Mouse (Mus musculus): Measurements from ENCODE around the gene Tenm4. TPM values are rescaled to one million over a fixed set of nuclear protein-coding genes. Genes with fewer than 3 reads are reported as not detected.

Tenm4 gene
- polyA plus RNA-seq, 1 experiment: 1.0 TPM

GRCm38 (mm10) chr7:96445771-96446170 lies 274.7 kb downstream of the Tenm4 start:
- no peak for DNase-seq (ENCODE audit: low read depth, low spot score)
- WGBS: 71% methylated on average over 8 of the region's 8 CpGs

DNA sequence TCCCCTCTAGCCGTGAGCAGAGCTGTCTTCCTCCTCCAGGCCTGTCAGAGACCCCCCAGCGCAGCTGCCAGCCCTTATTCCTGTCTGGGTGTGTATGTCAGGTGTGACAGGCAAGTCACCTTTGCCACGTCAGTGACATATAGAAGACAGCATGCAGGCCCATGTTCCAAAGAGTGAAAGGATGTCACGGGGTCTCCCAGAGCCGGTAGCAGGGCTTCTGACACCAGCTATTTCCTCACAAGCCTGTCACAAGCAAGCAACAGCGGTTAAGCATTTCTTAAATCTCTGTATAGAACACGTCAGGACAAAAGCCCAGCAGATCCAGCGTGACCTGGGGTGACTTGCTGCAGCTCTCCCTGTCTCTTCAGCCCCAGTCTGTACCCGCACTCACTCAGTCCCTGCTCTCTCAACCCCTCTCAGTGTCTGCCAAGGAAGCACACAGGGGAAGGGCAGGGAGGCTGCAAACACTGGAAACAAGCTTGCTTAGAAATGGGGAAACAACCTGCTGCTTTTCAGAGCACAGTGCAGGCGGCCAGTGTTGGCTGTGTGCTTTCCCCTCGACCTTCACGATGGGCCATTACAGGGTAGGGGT lies 276.9 kb downstream of the Tenm4 start:
- WGBS: 66% methylated on average over 12 of the region's 12 CpGs
- no peak for DNase-seq (ENCODE audit: low read depth, low spot score)

- no peak for DNase-seq (ENCODE audit: low read depth, low spot score)
- 62% methylated on average over 2 of the region's 2 CpGs for WGBS
Measured at GRCm38 (mm10) chr7:96455957-96456356, 284.9 kb downstream of the Tenm4 start.

- no peak for DNase-seq (ENCODE audit: low read depth, low spot score)
- WGBS: 30% methylated on average over 2 of the region's 2 CpGs
Measured at GRCm38 (mm10) chr7:96456618-96457017, 285.6 kb downstream of the Tenm4 start.

DNA sequence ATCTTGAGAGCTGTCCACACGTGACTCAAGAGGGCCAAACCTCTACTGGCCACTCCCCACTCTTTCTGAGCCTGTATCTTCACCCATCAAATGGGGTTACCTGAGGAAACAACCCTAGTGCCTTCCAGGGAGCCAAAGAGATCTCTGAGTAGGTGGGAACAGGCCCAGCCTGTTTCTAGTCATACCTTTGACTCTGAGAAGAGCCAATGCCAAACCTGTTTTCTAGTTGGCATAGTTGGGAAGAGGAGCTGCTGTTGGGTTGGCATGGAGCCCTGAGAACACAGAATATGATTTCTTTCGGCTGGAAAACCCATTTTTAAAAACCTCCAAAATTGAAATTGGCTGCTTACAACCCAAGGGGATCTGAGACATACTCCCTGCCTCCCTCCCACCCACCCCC lies 286.8 kb downstream of the Tenm4 start:
- 55% methylated on average over 2 of the region's 2 CpGs for WGBS
- DNase-seq (ENCODE audit: low read depth, low spot score): no peak

GRCm38 (mm10) chr7:96458992-96459391 lies 287.9 kb downstream of the Tenm4 start:
- 72% methylated on average over 6 of the region's 6 CpGs for WGBS
- no peak for DNase-seq (ENCODE audit: low read depth, low spot score)

GRCm38 (mm10) chr7:96466761-96467160 lies 295.7 kb downstream of the Tenm4 start:
- no peak for DNase-seq (ENCODE audit: low read depth, low spot score)
- 90% methylated on average over 3 of the region's 3 CpGs for WGBS

GRCm38 (mm10) chr7:96470821-96471220 lies 299.8 kb downstream of the Tenm4 start:
- no peak for DNase-seq (ENCODE audit: low read depth, low spot score)
- 84% methylated on average over 6 of the region's 6 CpGs for WGBS

DNA sequence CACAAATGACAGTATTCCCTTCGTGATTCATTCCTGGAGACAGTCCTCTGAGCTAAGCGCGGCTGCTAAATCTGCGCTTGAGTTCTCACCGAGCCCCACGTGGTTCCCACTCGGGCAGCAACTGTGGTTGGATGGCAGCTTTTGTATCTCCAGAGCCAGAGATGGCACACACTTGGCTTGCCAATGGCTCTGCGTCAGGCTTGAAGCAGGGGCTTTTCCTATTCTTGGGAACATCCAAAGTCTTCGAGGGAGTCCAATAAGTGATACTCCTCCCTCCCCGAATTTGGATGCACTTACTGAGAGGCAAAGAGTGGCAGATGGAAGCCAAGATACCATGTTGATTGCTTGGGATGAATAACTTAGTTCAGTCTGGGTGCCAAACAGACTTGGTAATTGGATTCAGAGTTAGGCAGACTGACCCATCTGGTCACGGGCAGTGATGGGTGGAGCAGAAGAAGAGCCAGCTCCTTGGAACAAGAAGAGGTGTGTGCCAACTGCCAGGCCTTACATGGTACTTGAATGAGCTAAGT lies 303.6 kb downstream of the Tenm4 start:
- 77% methylated on average over 11 of the region's 11 CpGs for WGBS
- DNase-seq (ENCODE audit: low read depth, low spot score): no peak

- DNase-seq (ENCODE audit: low read depth, low spot score): no peak
- WGBS: 68% methylated on average over 6 of the region's 6 CpGs
Measured at GRCm38 (mm10) chr7:96476987-96477613, 306.1 kb downstream of the Tenm4 start.

DNA sequence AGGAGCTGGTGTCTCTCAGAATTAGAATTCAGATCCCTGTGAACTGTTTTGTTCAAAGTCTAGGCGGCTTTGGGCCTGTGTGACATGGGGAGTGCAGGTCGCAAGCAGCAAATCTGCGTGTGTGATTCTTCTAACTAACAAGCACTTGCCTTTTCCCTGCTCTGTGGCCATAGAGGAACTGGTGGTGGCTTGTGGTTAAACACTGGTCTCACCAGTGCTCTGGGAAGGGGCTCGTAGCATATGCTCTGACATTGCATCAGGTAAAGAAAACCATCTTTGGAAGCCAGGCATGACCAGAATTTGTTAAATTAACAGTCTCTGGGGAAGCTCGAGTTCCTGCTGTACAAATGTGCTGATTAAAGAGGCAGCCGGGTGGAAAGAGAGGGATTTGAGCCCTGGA lies 308.1 kb downstream of the Tenm4 start:
- DNase-seq (ENCODE audit: low read depth, low spot score): no peak
- 73% methylated on average over 6 of the region's 6 CpGs for WGBS

DNA sequence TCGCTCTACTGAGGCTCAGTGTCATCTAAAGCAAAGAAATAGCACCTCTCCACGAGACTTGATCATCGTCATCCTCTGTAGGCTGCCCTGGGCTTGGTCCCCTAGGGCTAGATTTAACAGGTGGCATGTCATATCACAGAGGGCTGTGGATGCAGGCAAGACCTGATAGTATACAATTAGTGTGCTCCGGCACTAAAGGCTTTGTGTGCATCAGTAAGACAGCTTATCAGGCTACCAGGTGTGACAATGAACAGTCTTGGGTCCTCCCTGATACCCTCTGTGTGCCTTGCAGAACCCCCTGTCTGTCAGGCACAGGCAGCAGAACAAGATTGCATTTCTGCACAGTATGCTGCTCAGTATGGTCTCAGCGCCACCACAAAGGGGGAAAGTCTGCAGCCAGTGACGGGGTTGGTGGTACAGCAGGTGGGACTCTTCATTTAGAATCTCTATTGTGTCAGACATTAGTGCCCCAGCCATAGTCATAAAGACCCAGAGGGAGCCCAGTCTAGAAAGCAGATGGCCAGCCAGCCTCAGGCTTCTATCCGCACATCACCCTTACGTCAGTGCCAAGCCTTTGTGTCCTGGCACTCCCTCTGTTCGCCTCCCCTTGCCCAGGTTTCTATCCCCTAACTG lies 309.4 kb downstream of the Tenm4 start:
- WGBS: 83% methylated on average over 9 of the region's 9 CpGs
- no peak for DNase-seq (ENCODE audit: low read depth, low spot score)

- no peak for DNase-seq (ENCODE audit: low read depth, low spot score)
- 64% methylated on average over 8 of the region's 8 CpGs for WGBS
Measured at GRCm38 (mm10) chr7:96482953-96483352, 311.9 kb downstream of the Tenm4 start.

DNA sequence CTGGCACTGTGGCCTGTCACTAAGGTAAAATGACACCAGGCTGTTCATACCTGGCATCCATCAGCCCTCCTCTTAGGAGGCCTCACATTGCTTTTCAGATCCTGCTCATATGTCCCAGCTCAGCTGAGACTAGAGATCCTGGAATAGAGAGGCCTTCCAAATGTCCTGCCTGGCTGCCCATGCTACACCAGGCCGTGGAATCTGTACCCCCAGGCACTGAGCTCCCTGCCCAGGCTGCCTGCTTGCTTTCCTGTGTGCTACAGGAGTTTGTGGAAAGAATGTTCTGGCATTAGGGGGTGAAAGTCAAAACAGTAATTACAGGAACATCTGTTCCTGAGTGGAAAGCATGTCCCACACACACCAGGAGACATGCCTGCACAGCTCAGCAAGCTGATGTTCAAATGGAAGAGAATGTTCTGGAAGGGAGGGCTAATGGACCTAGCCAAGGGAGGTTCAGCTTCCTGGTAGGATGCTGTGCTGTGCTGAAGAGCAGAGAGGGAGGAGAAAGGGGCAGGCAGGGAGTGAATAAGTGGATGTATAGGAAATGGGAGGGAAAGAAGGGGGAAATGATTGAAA lies 313.0 kb downstream of the Tenm4 start:
- no peak for DNase-seq (ENCODE audit: low read depth, low spot score)
- 79% methylated on average over 1 of the region's 1 CpGs for WGBS

DNA sequence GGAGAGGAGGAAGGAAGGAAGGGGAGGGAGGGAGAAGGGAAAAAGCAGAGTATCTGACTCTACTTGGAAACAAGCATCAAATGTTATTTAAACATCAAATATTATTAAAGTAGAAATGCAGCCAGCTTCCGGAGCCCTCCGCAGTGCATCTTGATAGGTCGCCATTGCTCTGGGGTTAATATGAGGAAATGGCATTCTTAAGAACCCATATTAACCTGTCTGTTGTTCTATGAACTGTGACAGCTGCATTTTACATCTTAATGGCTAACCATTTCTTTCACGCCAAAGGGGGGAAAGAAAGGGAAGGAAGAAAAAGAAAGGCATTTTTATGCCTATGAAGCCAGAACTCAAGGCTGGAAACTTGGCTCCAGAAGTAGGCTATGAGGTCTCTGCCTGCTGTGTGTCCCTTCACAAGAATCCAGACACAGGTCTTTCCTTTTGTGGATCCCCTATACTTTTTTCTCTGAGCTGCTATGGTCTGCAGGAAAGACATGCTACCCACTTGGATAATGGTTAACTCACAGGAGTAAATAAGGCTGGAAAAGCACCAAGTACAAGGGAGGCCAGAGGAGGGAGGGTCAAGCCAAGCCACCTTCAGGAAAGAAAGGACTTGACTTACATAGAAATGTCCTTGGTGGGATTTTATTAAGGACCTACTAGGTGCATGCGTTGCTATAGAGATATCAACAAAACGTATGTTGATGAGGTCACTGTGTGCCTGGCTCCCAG lies 318.5 kb downstream of the Tenm4 start:
- DNase-seq (ENCODE audit: low read depth, low spot score): no peak
- 60% methylated on average over 6 of the region's 6 CpGs for WGBS

DNA sequence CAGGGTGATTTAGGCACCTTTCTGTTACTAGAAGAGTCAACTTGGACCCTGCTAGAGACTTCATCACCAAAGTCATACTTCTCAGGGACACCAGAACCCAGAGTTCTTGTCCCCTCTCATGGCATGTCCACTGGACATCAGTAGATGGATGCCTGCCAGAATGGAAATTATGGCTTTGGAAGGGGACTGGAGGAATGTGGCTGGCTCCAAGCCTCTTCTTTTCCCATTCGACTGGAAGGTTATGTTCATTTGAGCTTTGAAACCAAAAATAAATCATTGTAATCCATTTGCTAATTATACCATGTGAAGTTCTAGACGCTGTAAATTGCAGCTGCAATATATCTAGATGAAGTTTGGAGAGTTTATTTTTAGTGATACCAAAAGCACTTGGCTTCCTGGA lies 320.9 kb downstream of the Tenm4 start:
- 44% methylated on average over 2 of the region's 2 CpGs for WGBS
- no peak for DNase-seq (ENCODE audit: low read depth, low spot score)

GRCm38 (mm10) chr7:96492696-96493095 lies 321.6 kb downstream of the Tenm4 start:
- WGBS: 79% methylated on average over 7 of the region's 7 CpGs
- DNase-seq (ENCODE audit: low read depth, low spot score): no peak

DNA sequence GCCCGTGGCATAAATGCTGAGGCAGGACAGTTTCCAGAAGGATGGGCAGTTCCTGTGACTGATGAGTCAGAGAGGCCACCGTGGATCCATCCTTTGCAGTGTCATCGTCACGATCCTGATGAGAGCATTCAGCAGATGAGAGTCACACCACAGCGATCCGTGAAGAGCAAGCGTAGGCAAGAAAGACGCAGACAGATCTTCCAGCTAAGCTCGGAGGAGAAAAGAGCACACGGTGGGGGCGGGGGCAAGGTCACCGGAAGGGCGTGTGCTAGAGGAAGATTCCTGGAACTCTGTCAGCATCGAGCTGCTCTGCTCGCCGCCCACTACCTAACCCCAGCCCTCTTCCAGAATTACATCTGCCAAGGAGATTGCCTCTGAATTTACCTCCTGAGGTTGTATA lies 323.0 kb downstream of the Tenm4 start:
- WGBS: 59% methylated on average over 16 of the region's 16 CpGs
- DNase-seq (ENCODE audit: low read depth, low spot score): no peak

- 95% methylated on average over 5 of the region's 5 CpGs for WGBS
- DNase-seq (ENCODE audit: low read depth, low spot score): no peak
Measured at GRCm38 (mm10) chr7:96500108-96500507, 329.1 kb downstream of the Tenm4 start.

GRCm38 (mm10) chr7:96500797-96501196 lies 329.8 kb downstream of the Tenm4 start:
- whole genome bisulfite sequencing: 81% methylated on average over 4 of the region's 4 CpGs
- no peak for DNase-seq (ENCODE audit: low read depth, low spot score)

All from large intestine, adult 2 months (tissue).